Mouse (Mus musculus): ENCODE results near the gene Axin1. TPM values are rescaled to one million over a fixed set of nuclear protein-coding genes. Genes with fewer than 3 reads are reported as not detected.
"Not testable (repeated sequence)": the region's sequence is repeated elsewhere in the genome, so short reads cannot be mapped to it uniquely, and the experiment has no call there.

Axin1 gene
- polyA plus RNA-seq, 1 experiment from 2014 or later, result 11.2 TPM

DNA sequence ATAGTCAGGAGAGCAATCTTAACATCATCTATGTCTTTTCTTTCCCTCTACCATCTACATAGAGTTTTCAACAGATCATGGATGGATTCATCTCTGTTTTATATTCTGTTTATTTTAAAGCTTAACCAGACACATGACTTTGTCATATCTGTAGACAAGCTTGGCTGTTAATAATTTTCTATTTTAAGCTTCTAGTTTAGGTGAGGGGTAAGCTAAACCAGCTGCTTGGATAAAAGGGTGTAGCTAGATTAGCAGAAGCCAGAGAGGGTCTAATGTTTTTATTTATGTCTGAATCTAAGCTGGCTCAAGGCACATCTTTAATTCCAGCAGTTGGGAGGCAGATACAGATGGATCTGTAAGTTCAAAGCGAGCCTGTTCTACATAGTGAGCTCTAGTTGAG lies 24.2 kb downstream of the Axin1 start:
- WGBS, result 95% methylated on average over 1 of the region's 1 CpGs
- Histone ChIP-seq H3K9me3 (no peaks in the 10 kb centered on the region), H3K27me3 (no peaks in the 10 kb centered on the region), H3K4me2 (replicated peaks) (no peak overlapping the region), H3K4me1 (no peaks in the 10 kb centered on the region), H3K36me3 (no peaks in the 10 kb centered on the region), H3K9ac (replicated peaks) (no peak overlapping the region), H3K4me3 (no peak overlapping the region), H3K27ac (replicated peaks) (no peak overlapping the region)
- no peak for ATAC-seq (replicated peaks)

DNA sequence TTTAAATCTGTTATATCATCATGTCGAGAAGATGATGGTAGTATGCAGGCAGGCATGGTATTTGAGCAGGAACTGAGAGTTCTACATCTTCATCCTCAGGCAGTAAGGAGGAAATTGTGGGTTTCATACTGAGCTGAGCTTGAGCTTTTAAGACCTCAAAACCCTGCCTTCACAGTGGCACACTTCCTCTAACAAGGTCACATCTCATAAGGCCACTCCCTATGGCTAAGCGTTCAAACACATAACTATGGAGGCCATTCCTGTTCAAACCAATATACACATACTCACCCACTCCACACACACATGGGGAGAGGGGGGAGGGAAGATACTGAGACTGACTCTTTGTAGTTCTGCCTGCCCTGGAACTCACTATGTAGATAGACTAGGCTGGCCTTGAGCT lies 29.6 kb downstream of the Axin1 start:
- no peak for ATAC-seq (replicated peaks)
- Histone ChIP-seq H3K4me2 (replicated peaks) (no peak overlapping the region), H3K27ac (replicated peaks) (no peak overlapping the region), H3K9ac (replicated peaks) (no peak overlapping the region), H3K9me3 (no peaks in the 10 kb centered on the region), H3K36me3 (no peaks in the 10 kb centered on the region), H3K4me3 (no peak overlapping the region), H3K27me3 (no peaks in the 10 kb centered on the region), H3K4me1 (no peaks in the 10 kb centered on the region)
- 94% methylated on average over 2 of the region's 2 CpGs for WGBS

DNA sequence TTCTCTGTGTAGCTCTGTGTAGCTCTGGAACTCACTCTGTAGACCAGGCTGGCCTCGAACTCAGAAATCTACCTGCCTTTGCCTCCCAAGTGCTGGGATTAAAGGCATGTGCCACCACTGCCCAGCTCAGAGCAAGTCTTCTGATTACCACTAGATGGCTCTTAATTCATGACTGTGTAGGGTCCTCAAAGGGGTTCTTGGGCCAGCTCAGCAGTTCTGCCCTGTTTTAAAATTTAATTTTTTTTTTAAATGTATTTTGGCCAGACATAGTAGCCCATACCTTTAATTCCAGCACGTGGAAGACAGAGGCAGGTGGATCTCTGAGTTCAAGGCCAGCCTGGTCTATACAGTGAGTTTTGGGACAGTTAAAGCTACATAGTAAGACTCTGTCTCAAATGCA lies 36.8 kb downstream of the Axin1 start:
- H3K27me3 ChIP-seq; H3K4me3 ChIP-seq; H3K9me3 ChIP-seq; ATAC-seq (replicated peaks); H3K4me2 ChIP-seq (replicated peaks); H3K4me1 ChIP-seq; H3K27ac ChIP-seq (replicated peaks); H3K9ac ChIP-seq (replicated peaks): not testable (repeated sequence)
- peaks cover 15% of the 10 kb centered on the region for H3K36me3 ChIP-seq
- WGBS, result 93% methylated on average over 2 of the region's 2 CpGs

DNA sequence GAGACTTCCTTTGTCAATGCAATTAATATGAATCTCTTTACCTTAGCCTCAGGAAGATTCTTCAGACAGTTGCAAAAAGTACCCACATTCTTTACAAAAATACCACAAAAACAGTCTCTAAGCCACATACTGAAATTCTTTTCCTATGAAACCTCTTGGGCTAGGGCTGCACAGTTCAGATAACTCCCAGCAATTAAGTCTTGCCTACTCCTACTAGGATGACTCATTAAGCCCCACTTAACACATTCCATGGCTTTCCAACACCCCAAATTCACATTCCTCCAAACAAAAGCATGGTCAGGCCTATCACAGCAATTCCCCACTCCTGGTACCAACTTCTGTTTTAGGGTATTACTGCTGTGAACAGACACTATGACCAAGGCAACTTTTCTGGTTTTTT lies 40.1 kb downstream of the Axin1 start:
- Histone ChIP-seq H3K9ac (replicated peaks) (no peak overlapping the region), H3K4me3 (no peak overlapping the region), H3K9me3 (no peaks in the 10 kb centered on the region), H3K27me3 (no peaks in the 10 kb centered on the region), H3K36me3 (peaks cover 21% of the 10 kb centered on the region), H3K27ac (replicated peaks) (no peak overlapping the region), H3K4me2 (replicated peaks) (no peak overlapping the region), H3K4me1 (no peaks in the 10 kb centered on the region)
- ATAC-seq (replicated peaks), result no peak

DNA sequence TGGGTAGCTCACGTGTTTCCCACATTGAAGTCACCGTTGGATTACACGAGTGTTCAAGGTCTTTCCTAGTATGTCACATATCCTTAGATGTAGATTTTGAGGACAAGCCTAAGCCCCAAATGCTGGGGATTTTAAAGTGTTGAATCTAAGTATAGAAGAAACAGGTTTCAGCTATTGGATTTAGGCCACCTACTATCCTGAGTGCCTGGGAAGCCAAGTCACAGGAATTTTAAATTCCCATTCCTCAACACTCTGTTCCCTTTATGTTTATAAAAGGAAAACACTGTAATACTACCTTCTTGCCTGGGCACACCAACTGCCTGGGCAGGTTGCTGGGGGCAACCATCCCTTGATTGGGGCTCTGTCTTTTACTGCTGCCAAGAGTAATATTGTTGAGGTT lies 42.7 kb downstream of the Axin1 start:
- 95% methylated on average over 3 of the region's 3 CpGs for WGBS
- no peak overlapping the region for H3K4me3 ChIP-seq
- H3K27me3 ChIP-seq, result no peaks in the 10 kb centered on the region
- no peaks in the 10 kb centered on the region for H3K4me1 ChIP-seq
- no peak for ATAC-seq (replicated peaks)
- H3K4me2 ChIP-seq (replicated peaks), result no peak overlapping the region
- no peaks in the 10 kb centered on the region for H3K9me3 ChIP-seq
- no peak overlapping the region for H3K9ac ChIP-seq (replicated peaks)
- no peak overlapping the region for H3K27ac ChIP-seq (replicated peaks)
- H3K36me3 ChIP-seq, result peaks cover 36% of the 10 kb centered on the region

DNA sequence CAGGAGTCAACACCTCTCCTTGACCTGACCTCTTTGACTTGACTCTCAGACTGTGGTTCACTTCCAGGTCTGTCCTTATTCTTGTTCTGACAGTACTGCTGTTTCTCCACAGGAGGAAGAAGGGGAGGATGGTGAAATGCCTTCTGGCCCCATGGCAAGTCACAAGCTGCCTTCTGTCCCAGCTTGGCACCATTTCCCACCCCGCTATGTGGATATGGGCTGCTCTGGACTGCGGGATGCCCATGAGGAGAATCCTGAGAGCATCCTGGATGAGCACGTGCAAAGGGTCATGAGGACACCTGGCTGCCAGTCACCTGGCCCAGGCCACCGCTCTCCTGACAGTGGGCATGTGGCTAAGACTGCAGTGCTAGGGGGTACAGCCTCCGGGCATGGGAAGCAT lies 49.1 kb downstream of the Axin1 start:
- no peaks in the 10 kb centered on the region for H3K9me3 ChIP-seq
- H3K4me2 ChIP-seq (replicated peaks), result no peak overlapping the region
- H3K36me3 ChIP-seq, result peaks cover 86% of the 10 kb centered on the region
- ATAC-seq (replicated peaks), result no peak
- H3K4me1 ChIP-seq, result no peaks in the 10 kb centered on the region
- H3K27ac ChIP-seq (replicated peaks), result no peak overlapping the region
- no peak overlapping the region for H3K9ac ChIP-seq (replicated peaks)
- H3K4me3 ChIP-seq, result no peak overlapping the region
- WGBS, result 92% methylated on average over 5 of the region's 5 CpGs
- H3K27me3 ChIP-seq, result no peaks in the 10 kb centered on the region

DNA sequence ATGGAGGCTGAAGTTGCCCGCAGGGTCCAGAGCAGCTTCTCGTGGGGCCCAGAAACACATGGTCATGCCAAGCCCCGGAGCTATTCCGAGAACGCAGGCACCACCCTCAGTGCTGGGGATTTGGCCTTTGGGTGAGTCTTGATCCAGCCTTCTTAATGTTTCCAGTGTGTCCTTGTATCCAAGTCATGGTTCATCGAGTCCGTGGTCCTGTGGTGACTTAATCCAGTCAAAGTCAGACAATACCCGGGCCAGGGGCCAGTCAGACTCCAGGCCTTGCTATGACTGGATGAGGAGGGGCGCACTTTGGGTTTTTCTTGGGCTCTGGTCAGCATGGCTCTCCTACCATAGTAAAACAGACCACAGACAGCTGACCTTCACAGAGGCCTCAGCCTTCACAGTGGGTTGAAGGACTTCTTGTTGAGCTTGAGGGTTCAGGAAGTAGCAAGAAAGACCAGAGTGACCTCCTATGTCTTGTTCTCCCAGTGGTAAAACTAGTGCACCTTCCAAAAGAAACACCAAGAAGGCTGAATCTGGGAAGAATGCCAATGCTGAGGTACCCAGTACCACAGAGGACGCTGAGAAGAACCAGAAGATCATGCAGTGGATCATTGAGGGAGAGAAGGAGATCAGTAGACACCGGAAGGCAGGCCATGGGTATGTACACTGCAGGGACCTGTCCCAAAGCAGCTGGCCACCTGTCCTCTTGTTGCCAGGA lies 49.8 kb downstream of the Axin1 start:
- Histone ChIP-seq H3K36me3 (peaks cover 88% of the 10 kb centered on the region), H3K4me3 (no peak overlapping the region), H3K27ac (replicated peaks) (no peak overlapping the region), H3K4me1 (no peaks in the 10 kb centered on the region), H3K9me3 (no peaks in the 10 kb centered on the region), H3K27me3 (no peaks in the 10 kb centered on the region), H3K4me2 (replicated peaks) (no peak overlapping the region), H3K9ac (replicated peaks) (no peak overlapping the region)
- ATAC-seq (replicated peaks), result no peak
- WGBS, result 94% methylated on average over 11 of the region's 11 CpGs

DNA sequence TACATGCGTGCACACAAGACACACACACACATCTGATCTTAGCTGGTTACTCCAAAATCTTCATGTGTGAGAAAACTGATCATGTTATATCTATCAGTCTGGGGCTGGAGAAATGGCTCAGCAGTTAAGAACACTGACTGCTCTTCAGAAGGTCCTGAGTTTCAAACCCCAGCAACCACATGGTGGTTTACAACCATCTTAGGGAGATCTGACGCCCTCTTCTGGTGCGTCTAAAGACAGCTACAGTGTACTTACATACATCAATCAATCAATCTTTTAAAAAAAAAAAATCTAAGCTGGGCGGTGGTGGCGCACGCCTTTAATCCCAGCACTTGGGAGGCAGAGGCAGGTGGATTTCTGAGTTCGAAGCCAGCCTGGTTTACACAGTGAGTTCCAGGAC lies 53.0 kb downstream of the Axin1 start:
- WGBS, result 94% methylated on average over 7 of the region's 7 CpGs
- not testable (repeated sequence) for H3K27ac ChIP-seq (replicated peaks); H3K4me3 ChIP-seq; H3K4me1 ChIP-seq; H3K27me3 ChIP-seq; ATAC-seq (replicated peaks); H3K4me2 ChIP-seq (replicated peaks); H3K9ac ChIP-seq (replicated peaks); H3K9me3 ChIP-seq
- H3K36me3 ChIP-seq, result peaks cover 87% of the 10 kb centered on the region

DNA sequence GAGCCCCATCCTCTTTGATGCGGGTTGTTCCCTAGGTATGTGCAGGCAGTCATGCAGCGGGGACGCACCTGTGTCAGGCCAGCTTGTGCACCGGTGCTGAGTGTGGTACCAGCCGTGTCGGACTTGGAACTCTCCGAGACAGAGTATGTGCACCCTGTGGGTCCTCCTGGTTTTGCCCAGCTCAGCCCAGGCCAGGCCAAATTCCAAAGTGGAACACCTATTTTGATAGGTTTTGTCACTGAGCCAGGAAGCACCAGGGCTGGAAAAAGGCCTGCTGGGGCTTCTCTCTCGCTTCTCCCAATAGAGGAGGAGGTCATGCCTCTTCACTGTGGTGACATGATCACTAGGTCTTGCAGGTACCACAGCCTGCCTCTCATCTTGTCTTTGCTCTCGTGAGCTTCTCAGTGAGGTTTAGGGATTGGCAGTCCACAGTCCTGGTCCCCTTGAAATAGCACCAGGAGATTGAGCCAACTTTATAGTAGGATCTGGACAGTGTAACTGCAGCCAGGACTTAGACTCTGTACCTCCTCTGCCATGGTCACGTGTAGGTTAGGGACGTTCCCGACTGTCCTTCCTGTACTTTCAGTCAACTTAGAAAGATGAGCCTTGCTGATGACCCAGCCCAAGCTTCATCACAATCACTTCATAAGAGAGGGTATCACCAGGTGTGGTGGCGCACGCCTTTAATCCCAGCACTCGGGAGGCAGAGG lies 54.1 kb downstream of the Axin1 start:
- H3K27me3 ChIP-seq, result no peaks in the 10 kb centered on the region
- no peak for ATAC-seq (replicated peaks)
- 96% methylated on average over 15 of the region's 15 CpGs for WGBS
- no peak overlapping the region for H3K9ac ChIP-seq (replicated peaks)
- peaks cover 81% of the 10 kb centered on the region for H3K36me3 ChIP-seq
- H3K27ac ChIP-seq (replicated peaks), result no peak overlapping the region
- no peak overlapping the region for H3K4me2 ChIP-seq (replicated peaks)
- no peaks in the 10 kb centered on the region for H3K4me1 ChIP-seq
- no peak overlapping the region for H3K4me3 ChIP-seq
- H3K9me3 ChIP-seq, result no peaks in the 10 kb centered on the region

DNA sequence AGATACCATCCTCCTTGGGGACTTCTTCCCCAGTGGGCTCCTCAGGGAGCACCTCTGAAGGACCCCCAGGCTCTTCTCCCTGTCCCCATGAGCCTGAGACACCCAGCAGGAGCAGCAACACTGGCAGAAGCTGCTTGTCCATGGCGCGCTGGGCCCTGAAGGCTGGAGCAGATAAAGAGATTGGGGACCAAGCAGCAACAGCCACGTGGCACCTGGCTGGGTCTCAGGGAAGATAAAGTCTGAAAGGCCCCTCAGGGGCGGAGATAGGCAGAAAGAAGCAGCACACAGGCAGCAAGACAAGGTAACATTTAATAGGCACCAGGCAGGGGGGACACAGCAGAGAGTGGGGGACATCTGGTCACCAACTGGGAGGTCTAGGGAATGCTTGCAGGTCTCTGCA lies 60.4 kb downstream of the Axin1 start, which contains the start of gene Pdia2:
Gene Pdia2, minus strand, starts transcription at position 196 of the 400 bp plus-strand sequence.
- Histone ChIP-seq H3K27me3 (peaks cover 40% of the 10 kb centered on the region), H3K4me3 (no peak within 1 kb of the TSS), H3K27ac (replicated peaks) (no peak within 1 kb of the TSS), H3K4me1 (peaks cover 25% of the 10 kb centered on the region), H3K9me3 (no peaks in the 10 kb centered on the region), H3K36me3 (peaks cover 24% of the 10 kb centered on the region), H3K9ac (replicated peaks) (no peak within 1 kb of the TSS), H3K4me2 (replicated peaks) (no peak within 1 kb of the TSS)
- ATAC-seq (replicated peaks), result no peak
- WGBS, result 76% methylated on average over 4 of the region's 4 CpGs

DNA sequence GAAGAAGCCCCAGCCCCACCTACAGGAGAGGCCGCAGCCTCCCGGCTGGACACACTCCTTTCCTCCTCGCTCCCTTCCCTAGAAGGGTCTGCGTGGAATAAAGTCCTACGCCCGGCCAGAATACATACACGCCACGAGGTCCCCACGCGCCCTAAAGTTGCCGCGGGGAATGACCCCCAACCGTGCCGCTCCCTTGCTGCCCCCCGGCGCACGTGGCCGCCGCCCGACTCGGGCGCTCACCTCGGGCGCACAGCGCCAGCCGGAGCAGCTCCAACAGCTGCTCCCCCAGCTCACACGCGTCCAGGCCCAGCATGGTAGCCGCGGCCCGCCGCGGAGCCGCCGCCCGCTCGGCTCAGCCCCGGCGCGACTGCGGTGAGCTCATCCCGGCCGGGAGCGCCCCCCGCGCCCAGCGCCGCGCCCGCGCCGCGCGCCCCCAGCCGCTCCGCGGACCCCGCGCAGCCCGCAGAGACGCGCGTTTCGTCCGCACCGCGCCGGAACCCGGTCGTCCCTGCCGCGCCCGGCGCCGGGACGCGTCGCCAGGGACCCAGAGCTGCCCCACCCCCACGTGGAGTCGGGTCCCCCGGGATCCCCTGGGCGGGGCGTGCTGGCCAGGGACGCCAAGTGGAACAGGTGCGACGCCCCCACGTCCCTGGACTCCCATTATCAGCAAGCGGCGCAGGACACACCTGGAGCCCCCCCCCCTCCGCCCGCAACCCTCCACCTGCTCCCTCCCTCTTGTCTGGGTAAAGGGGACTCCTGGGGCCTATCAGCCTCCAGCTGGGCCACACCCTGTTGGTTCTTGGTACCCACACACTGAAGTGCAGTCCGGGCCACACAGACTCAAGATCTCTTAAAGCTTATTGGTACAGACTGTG lies 62.6 kb downstream of the Axin1 start:
- Histone ChIP-seq H3K36me3 (0 out of 2 replicates have a peak, but pooled peaks cover 6% of the 10 kb centered on the region), H3K4me1 (peaks cover 25% of the 10 kb centered on the region), H3K4me3 (peak overlapping the region; percentile 65), H3K27ac (replicated peaks) (no peak overlapping the region), H3K4me2 (replicated peaks) (peak overlapping the region; percentile 98), H3K9me3 (no peaks in the 10 kb centered on the region), H3K9ac (replicated peaks) (peak overlapping the region; percentile 68), H3K27me3 (peaks cover 52% of the 10 kb centered on the region)
- WGBS, result under 1% methylated on average over 91 of the region's 92 CpGs
- ATAC-seq (replicated peaks), result peak; percentile 18; the same call in 1 of the 2 replicates

DNA sequence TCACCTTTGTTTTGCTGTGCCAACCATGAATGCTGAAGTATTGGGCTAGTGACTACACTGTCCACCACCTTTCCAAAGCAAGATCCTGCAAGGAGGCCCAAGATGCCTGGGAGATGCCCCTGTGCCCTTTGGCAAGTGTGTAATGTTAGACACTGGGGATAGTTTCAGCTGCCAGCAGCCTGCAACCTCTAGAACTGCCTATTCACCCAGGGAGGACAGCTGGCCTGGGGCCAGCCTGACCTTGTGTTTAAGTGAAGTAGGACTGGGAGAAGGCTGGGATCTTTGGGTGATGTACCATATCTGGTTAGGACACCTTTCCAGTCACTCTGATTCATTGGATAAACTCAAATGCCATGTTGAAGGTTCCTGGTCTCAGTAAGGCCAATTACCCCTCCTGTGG lies 63.5 kb downstream of the Axin1 start:
- Histone ChIP-seq H3K4me2 (replicated peaks) (no peak overlapping the region), H3K27me3 (peaks cover 52% of the 10 kb centered on the region), H3K4me3 (no peak overlapping the region), H3K27ac (replicated peaks) (no peak overlapping the region), H3K4me1 (peaks cover 25% of the 10 kb centered on the region), H3K36me3 (0 out of 2 replicates have a peak, but pooled peaks cover 6% of the 10 kb centered on the region), H3K9me3 (no peaks in the 10 kb centered on the region), H3K9ac (replicated peaks) (no peak overlapping the region)
- no peak for ATAC-seq (replicated peaks)

All from forebrain, embryonic 15.5 days (tissue).